Mouse (Mus musculus) urinary bladder, adult 18-20 months (tissue): ENCODE measurements at regions not wholly inside any gene's neighbourhood (a gene's known extent, or its start where the extent isn't known, plus 50 kb on each side); places are given as distances from the start of the nearest gene placed in this dataset.
"Not testable (repeated sequence)": the region's sequence is repeated elsewhere in the genome, so short reads cannot be mapped to it uniquely, and the experiment has no call there.

Source experiments
- DNase-seq, 2 experiments: peaks; one replicate each; pipeline ENCODE4 v3.0.0; 2022; ENCODE audit warnings: low spot score in 2 of 2, mixed read lengths in 2 of 2

GRCm38 (mm10) chr2:10658317-10658716 lies 288.0 kb downstream of the Sfmbt2 start:
- DNase-seq, result no peak

- not testable (repeated sequence) for DNase-seq
These were observed 297.6 kb downstream of the Sfmbt2 start for GRCm38 (mm10) chr2:10667915-10668314.

DNA sequence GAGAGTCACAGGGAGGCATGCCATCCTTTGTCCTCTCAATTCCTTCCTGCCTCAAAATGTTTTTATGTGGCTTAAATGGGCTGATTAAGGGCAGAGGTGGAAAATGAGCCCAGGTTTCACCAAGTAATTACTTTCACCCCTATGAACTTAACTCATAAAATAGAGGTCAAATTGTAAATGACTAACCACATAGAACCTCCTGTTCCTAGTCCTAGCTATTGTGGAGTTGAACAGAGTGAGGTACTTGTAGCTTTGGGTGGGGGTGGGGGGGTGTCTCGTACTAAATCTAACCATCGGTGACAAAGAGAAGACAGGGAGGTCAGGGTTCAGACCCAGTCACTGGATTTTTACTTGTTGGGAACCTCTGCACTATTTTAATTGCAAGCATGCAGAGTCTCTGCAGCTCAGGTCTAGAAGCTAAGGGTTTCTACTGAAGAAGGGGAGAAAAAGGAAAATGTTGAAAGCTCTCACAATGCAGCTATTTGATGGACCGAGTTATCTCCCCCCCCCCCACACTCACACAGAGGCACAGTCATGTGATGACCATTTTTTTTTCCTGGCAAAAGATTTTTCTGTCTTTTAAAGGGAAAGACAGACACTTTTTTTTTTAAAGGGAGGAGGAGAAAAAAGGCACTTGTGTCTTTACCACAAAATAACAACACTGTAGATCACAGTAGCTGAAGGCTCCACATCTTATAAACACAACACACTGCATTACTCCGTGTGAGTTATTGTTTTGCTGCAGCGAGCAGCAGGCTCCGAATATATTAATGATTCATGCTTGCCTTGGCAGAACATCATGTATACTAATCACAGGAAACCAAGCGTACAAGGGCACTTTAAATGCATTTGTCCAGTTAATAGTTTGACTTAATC lies 300.4 kb downstream of the Sfmbt2 start:
- no peak for DNase-seq

DNA sequence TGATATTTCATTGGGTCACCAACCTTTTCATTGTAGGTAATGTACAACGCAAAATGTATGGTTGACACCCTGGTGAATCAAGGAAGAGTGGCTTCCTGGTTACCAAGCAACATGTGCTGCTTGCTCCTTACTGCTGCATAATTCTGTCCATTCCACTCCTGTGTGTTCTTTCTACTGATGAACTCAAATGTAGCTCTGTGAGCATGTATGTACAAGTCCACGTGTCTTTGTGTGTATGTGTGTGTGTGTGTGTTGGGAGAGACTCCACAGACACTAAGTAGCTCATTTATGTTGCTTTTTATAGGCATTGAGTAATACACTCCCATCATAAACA lies 301.0 kb downstream of the Sfmbt2 start:
- DNase-seq, result no peak

DNA sequence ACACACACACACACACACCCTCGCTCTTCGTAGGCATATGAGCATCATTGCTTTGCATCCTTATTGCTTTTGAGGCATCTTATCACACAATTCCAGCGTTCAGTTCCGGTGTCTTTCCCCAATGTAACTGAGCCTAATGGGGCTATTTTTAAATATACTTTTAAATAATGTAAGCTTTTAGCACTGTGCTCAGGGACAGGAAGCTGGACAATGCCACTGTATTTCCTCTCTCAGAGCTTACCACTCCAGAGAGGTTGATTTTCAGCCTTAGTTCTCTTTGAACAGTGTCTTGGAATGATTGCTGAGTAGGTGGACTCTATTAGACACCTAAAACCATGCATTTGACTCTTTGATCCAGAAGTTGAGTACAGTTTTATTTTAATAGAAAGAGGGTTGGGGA lies 301.9 kb downstream of the Sfmbt2 start:
- DNase-seq, result no peak

- DNase-seq, result peak; percentile 3 to 17
These were observed 304.5 kb downstream of the Sfmbt2 start for GRCm38 (mm10) chr2:10674738-10675349.

DNA sequence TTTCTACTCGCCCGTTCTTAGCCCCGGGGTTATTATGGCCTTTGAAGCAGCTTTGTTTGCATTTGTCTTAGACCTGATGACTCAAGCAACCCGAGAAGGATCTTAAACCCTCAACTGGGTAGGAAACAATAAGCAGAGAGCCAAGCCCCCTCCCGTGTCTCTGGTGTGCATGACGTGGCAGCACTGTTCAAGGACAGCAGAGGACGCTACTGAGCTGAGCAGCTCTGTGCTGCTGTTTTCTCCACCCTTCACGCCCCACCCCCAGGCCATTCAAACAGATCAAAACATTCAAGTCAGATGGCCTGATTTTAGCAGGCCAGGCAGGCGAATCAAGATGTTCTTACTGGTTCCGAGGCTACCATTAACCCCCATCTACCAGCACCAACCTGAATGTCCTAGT lies 331.1 kb downstream of the Sfmbt2 start:
- peak; percentile 1 to 4 for DNase-seq

- no peak for DNase-seq
These were observed 348.1 kb downstream of the Sfmbt2 start for GRCm38 (mm10) chr2:10718366-10718765.

DNA sequence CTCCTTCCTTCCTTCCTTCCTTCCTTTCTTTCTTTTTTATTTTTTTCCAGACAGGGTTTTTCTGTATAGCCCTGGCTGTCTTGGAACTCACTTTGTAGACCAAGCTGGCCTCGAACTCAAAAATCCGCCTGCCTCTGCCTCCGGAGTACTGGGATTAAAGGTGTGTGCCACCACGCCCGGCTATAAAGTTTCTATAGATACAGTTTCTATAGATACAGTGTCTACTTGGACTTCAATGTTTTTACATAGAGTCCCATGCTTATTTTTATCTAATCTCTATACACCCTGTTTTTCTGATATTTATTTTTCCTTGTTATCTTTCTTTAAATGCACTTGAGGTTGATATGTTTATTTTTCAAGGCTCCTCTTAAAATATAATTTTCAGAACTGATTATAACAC lies 364.0 kb downstream of the Sfmbt2 start:
- DNase-seq, result not testable (repeated sequence)

GRCm38 (mm10) chr2:10736696-10737457 lies 366.6 kb downstream of the Sfmbt2 start:
- DNase-seq, result no peak

- no peak for DNase-seq
These were observed 367.1 kb downstream of the Sfmbt2 start for GRCm38 (mm10) chr2:10737458-10737775.

GRCm38 (mm10) chr2:10745127-10745526 lies 374.8 kb downstream of the Sfmbt2 start:
- no peak for DNase-seq

DNA sequence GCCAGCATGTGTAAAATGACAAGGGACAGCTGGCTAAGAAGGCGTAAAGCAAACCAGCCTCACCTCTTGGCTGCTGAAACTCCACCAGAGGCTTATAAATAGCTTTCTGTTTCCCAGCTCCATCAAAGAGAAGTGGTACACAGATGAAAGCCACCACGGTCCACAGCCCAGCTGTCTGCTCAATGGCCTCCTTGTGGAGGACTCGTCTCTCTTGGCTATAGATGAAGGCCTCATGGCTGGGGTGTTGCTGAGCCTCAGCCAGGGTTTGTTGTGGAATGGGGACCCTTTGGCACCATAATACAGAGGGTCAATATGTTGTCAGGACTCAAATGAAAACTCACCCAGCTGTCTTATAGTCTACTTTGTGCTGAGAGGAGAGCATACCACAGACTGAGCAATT lies 385.1 kb downstream of the Sfmbt2 start:
- DNase-seq, result no peak

GRCm38 (mm10) chr2:10757202-10757840 lies 387.0 kb downstream of the Sfmbt2 start:
- no peak for DNase-seq

DNA sequence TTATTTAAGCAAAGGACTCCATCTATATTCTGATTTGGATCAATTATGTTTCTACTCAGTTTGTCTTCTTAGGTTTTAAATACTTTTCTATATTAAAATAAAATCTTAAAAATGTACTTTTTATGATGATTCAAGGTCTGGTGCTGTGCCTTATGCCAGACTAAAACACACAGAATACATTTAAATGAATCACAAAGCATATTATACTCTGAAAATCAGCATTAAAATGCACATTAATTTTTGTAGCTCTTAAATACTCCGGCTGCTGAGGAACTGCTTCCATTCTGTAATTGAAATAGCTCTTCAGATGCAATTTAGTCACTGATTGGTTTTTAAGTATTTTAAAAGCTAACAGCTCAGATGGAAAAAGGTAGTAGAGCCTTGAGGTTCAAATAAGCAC lies 387.6 kb downstream of the Sfmbt2 start:
- DNase-seq, result no peak

- no peak for DNase-seq
These were observed 391.9 kb downstream of the Sfmbt2 start for GRCm38 (mm10) chr2:10762236-10762635.

DNA sequence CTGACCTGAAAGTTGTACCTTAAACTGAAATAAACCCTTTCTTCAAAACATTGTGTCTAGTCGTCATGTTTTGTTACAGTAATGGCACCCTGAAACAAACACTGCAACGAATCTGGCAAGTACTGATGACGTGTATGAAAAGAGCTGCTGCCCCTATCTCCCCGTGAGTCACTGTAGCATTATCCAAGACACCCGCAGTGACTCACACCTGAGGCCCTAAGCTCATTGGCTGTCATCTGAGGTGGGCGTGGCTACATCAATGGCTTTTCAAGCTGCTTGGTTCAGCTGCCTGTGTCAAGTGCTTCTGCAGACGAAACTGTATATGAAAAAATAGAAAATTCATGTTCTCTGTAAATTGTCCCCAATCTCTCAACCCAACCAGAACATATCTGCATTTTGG lies 388.8 kb upstream of the Prkcq start:
- no peak for DNase-seq

- DNase-seq, result no peak
These were observed 388.3 kb upstream of the Prkcq start for GRCm38 (mm10) chr2:10783594-10783993.

DNA sequence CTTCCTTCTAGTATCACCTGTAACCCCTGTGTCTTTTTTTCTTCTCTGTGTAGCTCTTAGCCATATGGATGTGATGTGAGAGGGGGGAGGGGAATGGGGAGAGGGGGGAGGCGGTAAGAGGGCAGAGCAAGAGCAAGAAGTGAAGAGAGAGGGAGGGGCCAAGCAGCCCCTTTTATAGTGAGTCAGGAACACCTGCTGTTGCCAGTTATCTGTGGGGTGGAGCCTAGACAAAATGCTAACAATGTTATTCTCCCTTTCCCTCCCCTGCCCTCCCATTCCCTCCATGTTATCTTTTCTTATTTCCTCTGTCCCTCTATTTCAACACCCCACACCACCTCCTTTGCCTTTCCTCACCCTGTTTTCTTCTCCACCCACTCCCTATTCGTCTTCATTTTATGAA lies 387.6 kb upstream of the Prkcq start:
- DNase-seq, result no peak

DNA sequence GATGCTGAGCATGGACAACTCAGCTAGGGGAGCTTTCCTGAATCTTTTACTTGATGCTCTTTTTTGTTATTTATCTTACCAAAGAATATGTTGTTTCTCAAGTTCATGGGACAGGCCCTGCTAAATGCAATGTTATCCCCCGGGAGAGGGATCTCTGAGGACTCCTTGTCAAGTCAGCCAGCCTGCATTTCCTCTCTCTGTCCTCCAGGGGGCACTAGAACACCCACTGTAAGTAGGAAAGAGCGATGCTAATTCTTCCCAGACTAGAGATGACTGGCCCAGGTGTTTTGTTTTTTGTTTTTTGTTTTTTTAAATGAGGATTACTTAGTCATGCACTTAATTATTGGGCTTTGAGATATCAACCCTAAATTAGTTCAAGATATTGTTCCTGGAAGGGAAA lies 386.8 kb upstream of the Prkcq start:
- DNase-seq, result peak in 1 of 2 experiments; percentile 5

DNA sequence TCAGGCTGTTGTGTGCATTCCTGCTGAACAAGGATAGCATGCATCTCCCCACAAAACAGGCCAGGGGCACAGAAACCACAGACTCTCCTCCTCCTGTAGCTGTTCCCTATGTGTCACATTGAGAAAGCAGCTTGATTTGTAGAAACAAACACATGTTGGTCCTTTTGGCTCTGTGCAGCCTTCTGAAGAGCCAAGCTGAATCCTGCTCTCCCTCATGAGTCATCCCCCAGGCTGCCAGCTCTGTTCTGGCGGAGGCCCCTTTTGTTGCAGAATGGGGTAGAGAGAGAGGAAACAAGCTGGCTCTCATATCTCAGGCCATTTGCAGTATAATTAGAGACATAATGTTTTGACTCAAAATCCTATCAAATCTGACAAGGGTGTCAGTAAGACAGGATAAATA lies 383.4 kb upstream of the Prkcq start:
- peak in 1 of 2 experiments; percentile 70 for DNase-seq

DNA sequence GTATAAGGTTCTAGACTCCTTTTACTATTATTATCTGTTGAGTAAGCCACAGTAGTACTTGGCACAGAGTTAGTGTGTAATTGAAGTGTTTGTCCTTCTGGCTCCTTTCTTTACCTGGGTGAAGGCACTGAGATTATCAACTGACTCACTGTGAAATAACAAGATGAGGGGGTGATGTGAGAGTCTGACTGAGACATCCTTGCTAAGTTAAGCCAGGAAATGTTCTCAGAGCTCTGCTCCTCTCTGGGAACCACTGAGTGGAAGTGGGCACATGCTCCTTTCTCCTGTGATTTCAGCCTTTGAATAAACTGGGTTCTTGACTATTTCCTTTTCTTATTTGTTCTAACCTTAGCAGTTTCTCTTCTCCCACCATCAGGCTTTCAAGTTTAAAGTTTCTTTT lies 380.7 kb upstream of the Prkcq start:
- DNase-seq, result no peak
